Mouse (Mus musculus): ENCODE measurements around the gene Tnip3.

Tnip3 gene

DNA sequence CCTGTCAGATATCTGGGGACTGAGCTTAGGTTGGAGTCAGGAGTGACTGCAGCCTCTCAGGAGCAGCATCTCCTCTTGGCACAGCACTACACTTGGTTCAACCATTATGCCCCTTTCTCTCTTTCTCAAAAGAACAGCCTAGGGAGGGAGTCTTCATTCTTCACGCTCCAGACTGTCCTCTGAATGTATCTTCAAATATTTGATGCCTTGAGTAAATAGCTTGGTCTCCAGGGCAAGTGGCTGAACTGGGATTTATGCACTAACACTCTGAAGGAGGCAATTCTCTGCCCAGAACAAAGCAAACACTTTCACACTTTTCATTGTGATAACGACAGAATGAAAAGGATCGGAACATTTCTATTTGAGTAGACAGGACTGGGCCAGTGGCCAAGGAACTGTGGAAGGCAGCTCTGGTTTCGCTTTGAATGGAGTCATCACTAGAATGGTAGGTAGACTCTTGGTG is 59.8 kb downstream of the Tnip3 start:
- peak; percentile 27 for DNase-seq (ENCODE audit: low read depth, low spot score)

DNA sequence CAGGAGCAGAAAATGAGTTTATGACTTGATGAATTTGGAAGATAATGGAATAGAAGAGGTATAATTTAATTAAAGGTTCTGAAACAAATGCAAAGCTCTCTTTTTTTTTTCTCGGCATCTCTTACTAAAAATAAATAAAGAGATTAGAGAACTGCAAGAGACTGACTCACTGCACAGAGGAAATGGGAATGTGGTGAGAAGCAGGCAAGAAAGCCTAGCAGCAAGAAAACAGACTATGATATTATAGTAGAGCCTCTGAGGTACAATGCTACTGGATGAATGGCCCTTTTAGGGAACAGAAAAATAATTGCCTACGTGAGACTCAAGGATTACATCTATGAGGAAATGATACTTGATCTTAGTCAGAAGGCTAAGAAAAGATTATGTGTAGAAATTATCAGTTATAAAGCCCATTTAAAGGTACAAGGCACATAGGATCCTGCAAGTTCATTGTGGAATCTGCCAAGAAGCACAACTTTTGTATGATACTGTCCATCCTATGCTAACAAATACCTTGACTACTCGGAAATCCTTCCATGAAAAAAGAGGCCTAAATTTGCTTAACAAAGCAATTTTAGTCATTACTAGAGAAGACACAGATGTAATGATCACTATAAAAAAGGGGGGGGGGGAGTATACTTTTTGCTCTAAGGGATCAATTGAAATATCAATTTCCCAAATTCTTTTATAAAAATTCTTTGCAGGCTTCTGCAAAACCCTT is 60.4 kb downstream of the Tnip3 start:
- no peak for DNase-seq (ENCODE audit: low read depth, low spot score)

GRCm38 (mm10) chr6:65588847-65589246 is 63.7 kb downstream of the Tnip3 start:
- no peak for DNase-seq (ENCODE audit: low read depth, low spot score)

DNA sequence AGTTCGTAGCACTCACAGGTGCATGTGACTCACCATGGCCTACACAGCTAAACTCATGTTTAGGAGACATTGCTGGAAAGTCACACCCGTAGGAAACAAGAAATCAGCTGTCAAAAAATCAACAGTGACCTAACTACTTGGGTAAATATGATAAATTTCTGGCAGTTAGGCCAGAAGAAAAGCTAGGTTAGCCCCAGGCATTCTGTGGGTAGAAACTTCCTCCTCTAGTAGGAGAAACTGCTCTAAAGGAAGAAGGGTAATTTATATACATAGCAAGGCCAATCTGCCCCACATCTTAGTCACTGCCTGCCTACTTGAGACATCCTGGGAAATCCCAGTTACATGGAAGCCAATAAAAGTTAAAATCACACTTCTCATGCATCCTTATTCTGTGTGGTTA is 64.9 kb downstream of the Tnip3 start:
- DNase-seq (ENCODE audit: low read depth, low spot score) = no peak

DNA sequence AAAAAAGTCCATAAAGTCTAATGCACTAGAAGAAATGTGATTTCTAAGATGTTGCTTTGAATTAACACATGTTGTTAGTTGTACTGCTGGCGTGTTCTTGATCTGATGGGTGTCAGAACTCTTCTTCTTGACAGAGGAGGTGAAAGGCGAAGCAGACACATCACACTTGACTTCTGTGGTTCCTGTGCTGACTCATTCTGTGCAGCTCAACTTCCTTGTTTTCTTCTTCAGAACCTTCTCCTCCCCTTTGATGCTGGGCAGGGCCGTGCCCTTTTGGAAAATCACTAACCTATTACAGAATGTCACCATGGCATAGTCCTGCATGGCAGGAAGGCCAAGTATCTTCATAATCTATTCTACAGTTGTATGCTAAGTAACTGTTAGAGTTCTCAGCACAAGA is 69.1 kb downstream of the Tnip3 start:
- DNase-seq (ENCODE audit: low read depth, low spot score) = peak; percentile 80

GRCm38 (mm10) chr6:65595371-65595770 is 70.3 kb downstream of the Tnip3 start:
- no peak for DNase-seq (ENCODE audit: low read depth, low spot score)

DNA sequence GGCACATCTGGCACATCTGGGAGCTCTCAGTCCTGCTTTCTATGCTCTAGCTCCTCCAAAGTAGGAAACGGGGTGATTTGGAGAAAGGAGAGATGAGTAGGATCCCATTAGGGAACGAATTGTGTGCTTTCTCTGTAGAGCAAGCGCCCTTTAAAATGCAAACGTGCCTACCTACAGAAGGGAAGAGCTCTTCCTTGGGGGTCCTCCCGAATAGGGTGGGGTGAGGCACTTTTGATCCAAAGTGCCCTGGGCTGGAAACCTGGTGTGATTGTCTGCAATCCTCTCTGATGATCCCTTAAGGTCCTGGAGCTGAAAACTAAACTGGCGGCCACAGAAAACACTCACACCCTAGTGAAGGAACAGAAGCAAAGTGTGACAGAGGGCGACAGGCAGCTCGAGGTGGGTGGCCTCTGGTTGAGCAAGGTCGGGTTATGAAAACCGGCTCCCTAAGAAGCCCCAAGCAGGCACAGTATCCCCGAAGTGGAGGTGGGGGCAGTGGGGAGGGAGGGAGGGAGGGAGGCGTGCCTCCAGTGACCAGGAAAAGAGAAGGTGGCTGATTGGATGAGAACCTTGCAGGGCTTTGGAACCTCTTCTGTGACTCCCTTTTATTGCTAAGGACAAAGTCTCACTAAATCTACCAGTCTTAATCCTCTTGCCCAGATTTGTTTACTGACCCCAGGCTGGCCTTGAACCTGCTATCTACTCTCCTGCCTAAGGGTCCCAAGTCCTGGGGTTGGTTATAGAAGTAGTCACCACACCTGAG is 72.1 kb downstream of the Tnip3 start:
- DNase-seq (ENCODE audit: low read depth, low spot score) = no peak

DNA sequence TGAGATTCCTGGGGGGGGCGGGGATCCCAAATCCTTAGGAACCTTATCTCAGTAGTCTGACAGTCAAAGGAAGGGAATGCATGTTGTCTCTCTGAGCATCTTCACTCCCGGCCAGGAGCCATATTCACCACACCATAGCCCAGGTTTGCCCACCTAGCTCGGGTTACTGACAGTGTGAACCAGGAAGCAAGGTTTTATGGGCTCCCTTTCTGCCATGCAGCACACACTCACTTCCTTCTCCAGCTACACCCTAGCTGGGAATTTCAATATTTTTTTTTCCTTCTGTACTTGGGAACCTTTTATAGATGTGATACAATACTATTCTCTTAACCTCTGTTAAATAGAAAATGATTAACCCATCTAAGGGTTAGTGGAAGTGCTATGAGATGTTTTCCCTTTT is 73.4 kb downstream of the Tnip3 start:
- no peak for DNase-seq (ENCODE audit: low read depth, low spot score)

GRCm38 (mm10) chr6:65599865-65600739 is 75.0 kb downstream of the Tnip3 start:
- peak; percentile 64 for DNase-seq (ENCODE audit: low read depth, low spot score)

- no peak for DNase-seq (ENCODE audit: low read depth, low spot score)
These were observed 75.8 kb downstream of the Tnip3 start for GRCm38 (mm10) chr6:65600887-65601286.

- no peak for DNase-seq (ENCODE audit: low read depth, low spot score)
These were observed 80.7 kb downstream of the Tnip3 start for GRCm38 (mm10) chr6:65605778-65606177.

GRCm38 (mm10) chr6:65606946-65607345 is 81.8 kb downstream of the Tnip3 start:
- DNase-seq (ENCODE audit: low read depth, low spot score) = no peak

DNA sequence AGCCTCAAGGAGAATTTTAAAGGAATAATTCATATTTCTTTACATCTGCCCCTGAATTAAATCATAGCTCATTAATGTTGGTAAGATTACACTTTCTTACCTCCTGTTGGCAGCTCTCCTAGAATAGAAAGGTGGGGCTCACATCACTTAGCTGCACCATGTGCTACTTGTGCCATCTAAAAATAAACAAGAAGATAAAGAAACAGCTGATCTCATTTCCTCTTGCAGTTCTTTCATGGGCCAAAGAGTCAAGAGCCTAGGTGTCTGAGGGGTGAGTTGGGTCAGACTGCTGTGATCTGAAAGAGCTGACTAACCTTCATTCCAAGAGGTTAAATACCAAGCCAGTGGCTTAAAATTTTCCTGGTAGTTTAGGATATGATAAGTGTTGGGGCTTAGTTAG is 86.7 kb downstream of the Tnip3 start:
- no peak for DNase-seq (ENCODE audit: low read depth, low spot score)

- DNase-seq (ENCODE audit: low read depth, low spot score) = no peak
These were observed 88.9 kb downstream of the Tnip3 start for GRCm38 (mm10) chr6:65613924-65614585.

- peak; percentile 29 for DNase-seq (ENCODE audit: low read depth, low spot score)
These were observed 90.5 kb downstream of the Tnip3 start for GRCm38 (mm10) chr6:65615641-65616040.

DNA sequence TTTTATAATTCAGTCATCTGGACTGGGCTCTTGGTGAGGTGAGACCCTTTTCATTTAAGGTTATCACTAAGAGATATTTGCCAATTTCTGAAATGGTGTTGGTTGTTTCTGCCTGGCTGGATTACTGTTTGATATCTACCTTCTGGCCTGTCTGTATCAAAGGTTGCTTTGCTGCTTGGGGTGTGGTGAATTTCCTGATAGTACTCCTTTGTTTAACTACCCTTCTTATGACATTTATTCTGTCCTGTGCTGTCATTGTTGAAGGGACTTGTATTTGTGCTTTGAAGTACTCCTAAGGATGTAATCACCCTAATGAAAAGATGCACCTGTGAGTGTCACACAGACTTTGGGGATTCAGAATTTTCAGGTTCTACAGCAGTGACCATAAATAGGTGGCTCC is 96.1 kb downstream of the Tnip3 start:
- no peak for DNase-seq (ENCODE audit: low read depth, low spot score)

DNA sequence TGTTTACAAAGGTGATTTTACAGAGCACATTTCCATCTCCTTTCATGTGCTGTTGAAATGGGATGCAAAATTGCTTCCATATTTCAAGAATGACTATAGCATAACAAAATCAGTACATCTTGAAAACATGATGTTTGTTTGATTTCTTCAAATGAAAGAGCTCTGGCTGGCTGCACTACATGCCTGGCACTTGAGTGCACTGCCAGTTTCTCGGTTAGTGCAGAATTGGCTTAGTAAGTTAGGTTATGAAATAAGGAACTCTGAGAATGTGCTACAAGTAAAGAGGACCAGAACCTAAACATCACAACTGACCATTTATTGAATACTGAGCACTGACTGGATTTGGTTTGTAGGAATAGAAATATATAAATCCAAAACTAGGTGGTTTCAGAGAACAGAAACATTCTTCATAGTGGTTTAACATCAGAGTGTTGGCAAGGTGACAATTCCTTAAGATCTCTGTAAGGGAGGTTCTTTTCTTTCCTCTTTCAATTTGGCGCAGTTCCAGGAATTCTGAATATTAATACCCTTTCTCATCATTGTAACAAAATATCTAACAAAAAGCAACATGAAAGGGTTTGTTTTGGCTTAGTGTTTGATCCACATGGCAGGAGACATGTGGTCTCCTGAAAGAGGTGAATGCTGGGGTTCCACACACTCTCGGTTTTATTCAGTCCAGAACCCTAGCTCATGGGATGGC is 98.1 kb downstream of the Tnip3 start:
- no peak for DNase-seq (ENCODE audit: low read depth, low spot score)

DNA sequence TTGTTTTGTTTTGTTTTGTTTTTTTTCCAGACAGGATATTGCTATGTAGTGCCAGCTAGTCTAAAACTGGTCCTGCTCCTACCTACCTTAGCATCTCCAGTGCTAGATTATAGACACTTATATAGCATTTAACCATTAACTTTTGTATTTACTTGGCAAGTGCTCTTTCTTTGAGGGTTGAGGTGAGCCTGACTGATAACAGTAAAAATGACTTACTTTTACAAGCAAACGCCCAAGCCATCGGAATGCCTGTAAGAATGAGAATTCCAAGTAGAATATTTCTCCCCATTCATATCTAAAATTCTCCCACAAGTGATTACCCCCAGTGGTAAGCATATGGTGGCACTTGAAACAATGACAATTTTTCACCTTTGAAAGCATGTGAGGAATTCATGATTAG is 105.5 kb downstream of the Tnip3 start:
- no peak for DNase-seq (ENCODE audit: low read depth, low spot score)

- DNase-seq (ENCODE audit: low read depth, low spot score) = no peak
These were observed 107.1 kb downstream of the Tnip3 start for GRCm38 (mm10) chr6:65632184-65632583.

DNA sequence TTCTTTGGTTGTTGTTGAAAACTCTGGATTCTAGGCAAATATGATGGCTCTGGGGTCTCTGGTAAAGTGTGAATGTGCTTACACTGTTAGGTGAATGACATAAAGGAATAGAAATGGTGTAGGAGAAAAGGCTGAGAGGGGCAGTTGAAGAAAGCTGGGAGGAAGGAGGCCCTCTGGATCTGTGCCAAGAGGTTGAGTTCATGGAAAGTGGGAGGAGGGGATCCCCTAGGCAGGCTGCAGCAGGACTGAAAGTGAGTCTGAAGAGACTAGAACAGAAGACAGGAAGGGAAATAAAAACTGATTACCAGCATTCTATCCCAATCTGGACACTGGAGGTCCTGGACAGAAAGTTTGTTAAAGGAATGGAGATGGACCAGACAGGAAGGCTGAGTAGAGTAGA is 117.3 kb downstream of the Tnip3 start:
- no peak for DNase-seq (ENCODE audit: low read depth, low spot score)

- no peak for DNase-seq (ENCODE audit: low read depth, low spot score)
These were observed 119.0 kb downstream of the Tnip3 start for GRCm38 (mm10) chr6:65644110-65644509.

All from CD4-positive helper T cell, adult 2 months (primary cell).